Mouse (Mus musculus) kidney, adult 2 months (tissue): ENCODE measurements around the gene Nus1. TPM values are rescaled to one million over a fixed set of nuclear protein-coding genes. Genes with fewer than 3 reads are reported as not detected.

Experiments
- DNase-seq: peaks from one replicate; pipeline ENCODE4 v3.0.0; 2021
- H3K27ac ChIP-seq: fragments of 200-500 bp; 2 replicates; pipeline ENCODE4 v1.5.1; 2012; ENCODE audit warnings: low read depth, low read length, control low read depth, inconsistent platforms; ENCODE audit not compliant: insufficient read depth
- H3K27me3 ChIP-seq: fragments of 200-500 bp; replicated peaks from 2 replicates; pipeline ENCODE4 v1.6.1; 2012; ENCODE audit warnings: mild to moderate bottlenecking, moderate library complexity, low read length, inconsistent platforms; ENCODE audit not compliant: control insufficient read depth, insufficient read depth
- H3K36me3 ChIP-seq: fragments of 200-500 bp; 2 replicates; pipeline ENCODE4 v1.6.1; 2012; ENCODE audit warnings: mild to moderate bottlenecking, moderate library complexity, low read length, inconsistent platforms; ENCODE audit not compliant: control insufficient read depth, insufficient read depth
- H3K4me1 ChIP-seq: fragments of 200-500 bp; 2 replicates; pipeline ENCODE4 v1.6.1; 2011; ENCODE audit warnings: low read length; ENCODE audit not compliant: control insufficient read depth, insufficient read depth
- H3K4me3 ChIP-seq: fragments of 200-500 bp; 2 replicates; pipeline ENCODE4 v1.5.1; 2011; ENCODE audit warnings: mild to moderate bottlenecking, low read depth, low read length, control low read depth; ENCODE audit not compliant: insufficient read depth
- CTCF ChIP-seq: fragments of 200-500 bp; conservative IDR thresholded peaks from 2 replicates; pipeline ENCODE4 v1.5.1; 2011; ENCODE audit warnings: low read depth, mild to moderate bottlenecking, control low read depth, low read length, moderate library complexity, mixed read lengths; ENCODE audit not compliant: insufficient read depth, insufficient read length
- POLR2A ChIP-seq: fragments of 200-500 bp; IDR thresholded peaks from one replicate; pipeline ENCODE4 v1.6.1; 2011; ENCODE audit warnings: low read depth, low read length, control low read depth
- WGBS: fragments of 180-500 bp; shearing (Covaris S2); methylation state at CpG from one replicate; pipeline ENCODE4 v1.1.7; 2018; 5-methylcytosine and 5-hydroxymethylcytosine counted together
- polyA plus RNA-seq: library from polyadenylated mRNA; depleted of rRNA; stranded (reverse); fragments of >200 nt; gene quantifications from 2 replicates; pipeline ENCODE4 v1.2.3, GENCODE M21; 2012

The Nus1 gene
- polyA plus RNA-seq, 1 experiment = 65.4 TPM

DNA sequence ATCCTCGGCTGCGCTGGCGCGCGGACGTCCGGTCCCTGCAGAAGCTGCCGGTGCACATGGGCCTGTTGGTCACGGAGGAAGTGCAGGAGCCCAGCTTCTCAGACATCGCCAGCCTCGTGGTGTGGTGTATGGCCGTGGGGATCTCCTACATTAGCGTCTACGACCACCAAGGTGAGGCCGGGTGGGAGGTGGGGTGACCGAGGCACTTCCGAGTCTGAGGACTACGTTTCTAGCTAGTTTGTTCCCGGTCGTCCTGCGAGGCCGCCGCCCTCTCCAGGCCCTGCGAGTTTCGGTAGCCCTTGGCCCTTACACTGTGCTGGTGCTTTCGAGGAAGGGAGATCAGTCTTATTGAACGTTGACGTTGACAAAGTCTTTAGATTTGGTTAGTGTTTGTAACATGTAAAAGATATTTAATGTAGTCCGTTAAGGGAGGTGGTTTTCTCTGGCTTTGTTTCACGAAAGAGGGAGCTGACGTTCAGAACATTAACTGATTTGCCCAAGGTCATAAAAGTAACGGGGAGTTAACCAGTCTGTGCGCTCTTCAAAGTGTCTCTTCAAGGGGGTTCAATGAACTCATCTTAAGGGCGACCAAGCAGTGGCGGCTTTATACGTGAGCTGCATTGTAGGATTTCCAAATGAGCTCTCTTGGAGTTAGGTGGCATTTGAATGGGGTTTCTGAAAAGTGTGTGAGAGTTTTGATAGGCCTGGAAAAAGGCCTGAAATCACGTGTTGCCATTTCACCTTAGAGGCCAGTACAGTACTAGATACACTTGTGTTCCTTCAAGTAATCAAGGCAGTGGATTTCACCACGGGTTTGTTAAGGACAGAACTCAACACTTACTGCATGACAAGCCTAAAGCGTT, 882 bp downstream of the Nus1 start:
- WGBS = under 1% methylated on average over 39 of the region's 39 CpGs
- DNase-seq = peak; percentile 57
- Histone ChIP-seq H3K27ac (peak overlapping the region; percentile 88), H3K4me1 (peaks cover 11% of the 10 kb centered on the region; the same call in 1 of the 2 replicates), H3K27me3 (no peaks in the 10 kb centered on the region), H3K36me3 (no peaks in the 10 kb centered on the region), H3K4me3 (peak overlapping the region; percentile 99)
- TF ChIP-seq CTCF (no peak), POLR2A (no peak)

DNA sequence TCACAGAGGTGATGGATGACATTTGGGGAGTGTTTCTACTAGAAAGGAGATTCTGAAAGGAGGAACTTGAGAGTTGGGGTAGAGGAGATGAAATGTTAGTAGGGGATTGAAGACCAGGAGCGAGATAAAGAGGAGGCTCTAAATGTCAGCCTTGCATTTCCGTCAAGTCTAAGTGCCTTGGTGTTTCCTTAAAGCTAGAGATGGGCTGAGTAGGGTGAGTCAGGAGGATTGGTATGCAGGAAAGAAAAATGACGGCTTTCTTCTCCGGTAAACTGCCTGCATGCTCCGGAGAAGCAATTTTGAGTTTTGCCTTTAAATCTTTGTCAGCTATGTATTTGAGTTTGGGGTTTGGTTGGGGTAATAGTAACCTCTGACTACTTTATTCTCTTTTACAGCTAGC, 1.6 kb downstream of the Nus1 start:
- Histone ChIP-seq H3K4me3 (peak overlapping the region; percentile 99), H3K27me3 (no peaks in the 10 kb centered on the region), H3K36me3 (no peaks in the 10 kb centered on the region), H3K27ac (peak overlapping the region; percentile 88), H3K4me1 (peaks cover 13% of the 10 kb centered on the region; the same call in 1 of the 2 replicates)
- TF ChIP-seq POLR2A (no peak), CTCF (no peak)
- WGBS = 17% methylated on average over 5 of the region's 5 CpGs
- DNase-seq = no peak

GRCm38 (mm10) chr10:52419402-52419801, 2.1 kb downstream of the Nus1 start:
- peak overlapping the region; percentile 99 for H3K4me3 ChIP-seq
- no peaks in the 10 kb centered on the region for H3K27me3 ChIP-seq
- peak overlapping the region; percentile 88 for H3K27ac ChIP-seq
- H3K36me3 ChIP-seq = no peaks in the 10 kb centered on the region
- peaks cover 15% of the 10 kb centered on the region; the same call in 1 of the 2 replicates for H3K4me1 ChIP-seq
- no peak for TF ChIP-seq CTCF
- TF ChIP-seq POLR2A = no peak
- DNase-seq = peak; percentile 39
- WGBS = 35% methylated on average over 4 of the region's 4 CpGs

DNA sequence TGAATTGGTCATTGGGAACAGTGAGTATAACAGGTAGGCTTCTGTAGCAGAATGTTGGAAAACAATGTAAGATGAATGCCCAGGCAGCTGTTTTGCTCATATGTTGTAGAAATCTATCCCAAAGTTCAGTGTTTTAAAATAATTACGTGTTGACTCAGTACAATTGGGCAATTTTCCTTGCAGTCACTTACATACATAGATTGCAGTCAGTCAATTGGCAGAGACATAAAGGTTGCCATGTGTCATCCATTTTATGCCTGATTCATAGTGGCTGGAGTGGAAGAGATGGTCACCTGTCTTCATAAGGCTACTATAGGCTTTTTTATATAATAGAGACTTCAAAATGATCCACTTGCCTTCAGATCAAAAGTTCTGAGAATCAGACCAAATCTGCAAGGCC, 3.2 kb downstream of the Nus1 start:
- WGBS = 59% methylated on average over 1 of the region's 1 CpGs
- peak overlapping the region; percentile 57 for H3K4me3 ChIP-seq
- peaks cover 22% of the 10 kb centered on the region for H3K4me1 ChIP-seq
- no peaks in the 10 kb centered on the region for H3K36me3 ChIP-seq
- peak overlapping the region; percentile 92 for H3K27ac ChIP-seq
- DNase-seq = no peak
- H3K27me3 ChIP-seq = no peaks in the 10 kb centered on the region
- TF ChIP-seq POLR2A (no peak), CTCF (no peak)

DNA sequence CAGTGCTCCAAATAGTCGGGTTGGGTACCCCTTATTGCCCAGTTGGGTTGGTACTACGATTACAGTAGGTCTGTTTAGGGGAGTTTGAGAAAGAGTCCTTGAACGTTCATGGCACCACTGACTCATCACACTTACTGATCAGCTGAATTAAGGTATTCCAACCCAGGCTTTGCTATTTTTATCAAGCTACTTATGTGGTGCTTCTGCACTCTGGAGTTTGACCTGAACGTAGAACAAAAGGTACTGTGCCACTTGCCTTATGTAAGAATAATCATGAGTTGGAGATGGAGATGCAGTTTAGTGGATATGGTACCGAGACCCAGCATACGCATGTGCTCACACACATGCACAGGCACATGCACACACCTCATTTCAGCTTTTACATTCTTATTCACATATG, 4.4 kb downstream of the Nus1 start:
- 48% methylated on average over 6 of the region's 6 CpGs for WGBS
- DNase-seq = peak; percentile 85
- H3K27ac ChIP-seq = peak overlapping the region; percentile 92

DNA sequence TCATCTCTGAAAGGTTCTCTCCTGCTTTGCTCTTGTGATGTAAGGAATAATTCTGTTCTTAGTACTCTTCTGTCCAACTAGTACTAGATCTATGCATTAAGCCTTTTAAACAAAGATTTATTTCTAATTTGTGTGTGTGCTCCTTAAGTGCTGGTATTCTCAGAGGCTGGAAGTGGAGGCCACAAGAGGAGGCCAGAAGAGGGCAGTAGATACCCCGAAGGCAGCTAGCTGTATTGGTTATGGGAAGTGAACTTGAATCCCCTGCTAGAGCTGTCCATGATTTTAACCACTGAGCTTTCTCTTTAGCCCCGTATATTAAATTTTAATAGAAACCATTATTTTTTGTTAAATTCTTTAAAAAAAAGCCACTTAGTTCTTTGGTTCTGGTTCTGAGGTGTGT, 5.8 kb downstream of the Nus1 start:
- no peak for TF ChIP-seq POLR2A
- TF ChIP-seq CTCF = peak; percentile 51
- H3K27ac ChIP-seq = 0 out of 2 replicates have a peak overlapping the region, but pooled peaks have one; percentile 3
- peaks cover 33% of the 10 kb centered on the region for H3K4me1 ChIP-seq
- H3K36me3 ChIP-seq = no peaks in the 10 kb centered on the region
- H3K27me3 ChIP-seq = no peaks in the 10 kb centered on the region
- peak; percentile 56 for DNase-seq
- 51% methylated on average over 2 of the region's 2 CpGs for WGBS
- H3K4me3 ChIP-seq = no peak overlapping the region

More for the DNA sequence above, 4.4 kb downstream of the Nus1 start:
- Histone ChIP-seq H3K36me3 (no peaks in the 10 kb centered on the region), H3K4me1 (peaks cover 30% of the 10 kb centered on the region), H3K4me3 (peak overlapping the region; percentile 26; the same call in 1 of the 2 replicates), H3K27me3 (no peaks in the 10 kb centered on the region)
- TF ChIP-seq POLR2A = no peak
- TF ChIP-seq CTCF = no peak

DNA sequence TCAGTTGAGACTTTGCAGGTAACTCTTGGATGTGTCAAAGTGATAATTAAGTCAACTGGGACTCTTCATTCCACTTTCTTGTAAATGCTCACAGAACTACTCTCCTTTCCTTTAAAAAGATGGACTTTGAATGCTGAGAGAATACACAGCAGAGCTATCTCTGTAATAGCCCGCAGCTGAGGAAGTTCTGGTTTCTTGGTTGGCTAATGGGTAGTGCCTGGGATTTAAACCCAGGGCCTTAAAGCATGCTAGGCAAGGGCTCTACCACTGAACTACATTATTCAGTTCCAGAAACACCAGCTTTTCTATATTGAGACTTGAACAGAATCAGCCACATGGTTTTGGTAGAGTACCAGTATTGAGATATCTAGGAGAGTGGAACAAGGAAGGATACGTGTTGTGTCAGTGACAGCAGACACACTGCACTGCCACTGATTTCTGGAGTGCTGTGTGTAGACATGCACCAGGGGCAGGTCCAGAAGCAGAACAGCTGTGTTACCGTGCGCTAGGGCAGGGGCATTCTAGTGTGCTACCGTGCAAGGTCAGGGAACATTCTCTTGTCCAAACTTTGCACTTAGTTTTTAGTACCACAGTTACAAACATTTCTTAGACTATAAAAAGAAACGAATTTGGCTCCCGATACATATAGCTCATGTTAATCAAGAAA, 9.1 kb downstream of the Nus1 start:
- no peak for DNase-seq
- Histone ChIP-seq H3K27ac (peak overlapping the region; percentile 74), H3K36me3 (peaks cover 11% of the 10 kb centered on the region), H3K27me3 (no peaks in the 10 kb centered on the region), H3K4me1 (peaks cover 32% of the 10 kb centered on the region), H3K4me3 (peak overlapping the region; percentile 16; the same call in 1 of the 2 replicates)
- TF ChIP-seq CTCF (no peak), POLR2A (no peak)
- 41% methylated on average over 7 of the region's 7 CpGs for WGBS
